Mouse (Mus musculus): ENCODE measurements at regions not wholly inside any gene's neighbourhood (a gene's known extent, or its start where the extent isn't known, plus 50 kb on each side); places are given as distances from the start of the nearest gene placed in this dataset.
A peak's percentile ranks its signal among the peaks of the same experiment; 100 is the strongest.

DNA sequence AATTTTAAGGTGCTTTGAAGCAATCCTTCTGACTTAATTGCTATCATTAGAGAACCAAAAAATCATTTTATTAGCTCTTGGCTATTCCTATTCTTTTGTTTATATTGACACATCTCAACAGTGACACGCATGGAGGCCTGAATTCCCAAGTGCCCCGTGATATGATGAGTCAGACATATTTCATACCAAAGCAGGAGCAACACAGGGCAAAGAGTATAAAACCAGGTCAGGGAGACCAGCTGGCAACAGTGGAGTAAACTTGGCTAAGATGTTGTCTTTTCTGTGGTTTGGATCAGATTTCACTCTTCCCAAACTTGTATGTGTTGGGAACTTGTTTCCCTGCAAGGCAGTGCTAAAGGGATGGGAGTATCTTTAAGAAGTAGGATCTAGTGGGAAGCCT is 500.6 kb upstream of the Camk1g start:
- TF ChIP-seq POLR2A (IDR thresholded peaks at IDR 0.05; ENCODE audit: insufficient read length, low read depth) (no peak), MYOD1 (IDR thresholded peaks at IDR 0.05; ENCODE audit: control insufficient read depth in 1 of 3, insufficient read length in 2 of 3, low read depth in 2 of 3) (peak in 1 of 3 experiments; percentile 5), MAX (IDR thresholded peaks at IDR 0.05; ENCODE audit: low read depth) (no peak), USF1 (IDR thresholded peaks at IDR 0.05; ENCODE audit: low read depth) (no peak), TCF12 (IDR thresholded peaks at IDR 0.05; ENCODE audit: insufficient read depth, poor library complexity, severe bottlenecking) (peak; percentile 17), E2F4 (IDR thresholded peaks at IDR 0.05; ENCODE audit: insufficient read depth) (no peak), SRF (IDR thresholded peaks at IDR 0.05; ENCODE audit: control insufficient read depth, insufficient read length, low read depth) (no peak), POLR2AphosphoS2 (IDR thresholded peaks at IDR 0.05; ENCODE audit: insufficient read length, low read depth) (no peak), CEBPB (IDR thresholded peaks at IDR 0.05; ENCODE audit: insufficient read depth, poor library complexity, severe bottlenecking) (0 out of 2 replicates have a peak, but pooled peaks have one; percentile 35), MYOG (IDR thresholded peaks at IDR 0.05; ENCODE audit: control insufficient read depth in 1 of 3, insufficient read depth in 1 of 3, insufficient read length in 2 of 3, low read depth in 2 of 3) (no peak), TCF3 (IDR thresholded peaks at IDR 0.05; ENCODE audit: insufficient read length, low read depth) (no peak)

Measured in myocyte (in vitro differentiated cells).